Mouse (Mus musculus) embryonic facial prominence, embryonic 11.5 days (tissue): Measurements from ENCODE around the gene Fbxo31. TPM values are rescaled to one million over a fixed set of nuclear protein-coding genes. Genes with fewer than 3 reads are reported as not detected.

Source experiments
- ATAC-seq: fragments of 200-750 bp; cut with Nextera tagmentation; replicated peaks from 2 replicates; pipeline ENCODE4 v1.8.0; 2017; ENCODE audit warnings: low read depth; ENCODE audit not compliant: insufficient number of reproducible peaks, low FRiP score, low TSS enrichment
- DNase-seq: peaks from one replicate; pipeline ENCODE4 v3.0.0-alpha.2; 2015; ENCODE audit warnings: low spot score
- H3K27ac ChIP-seq: fragments of 300-500 bp; sonication (generic); replicated peaks from 2 replicates; pipeline ENCODE4 v1.5.1; 2014; ENCODE audit warnings: mild to moderate bottlenecking, low read depth, low read length, control low read depth
- H3K27me3 ChIP-seq: fragments of 300-500 bp; sonication (generic); 2 replicates; pipeline ENCODE4 v1.6.1; 2014; ENCODE audit warnings: mild to moderate bottlenecking, low read length, moderate library complexity, mixed read lengths; ENCODE audit not compliant: control insufficient read depth, insufficient read depth
- H3K36me3 ChIP-seq: fragments of 300-500 bp; sonication (generic); replicated peaks from 2 replicates; pipeline ENCODE4 v1.6.1; 2014; ENCODE audit warnings: low read depth, mild to moderate bottlenecking, low read length, moderate library complexity, mixed read lengths; ENCODE audit not compliant: control insufficient read depth, insufficient read depth
- H3K4me1 ChIP-seq: fragments of 300-500 bp; sonication (generic); 2 replicates; pipeline ENCODE4 v1.6.1; 2014; ENCODE audit warnings: low read length, mixed read lengths; ENCODE audit not compliant: control insufficient read depth, insufficient read depth
- H3K4me2 ChIP-seq: fragments of 300-500 bp; sonication (generic); 2 replicates; pipeline ENCODE4 v1.6.1; 2014; ENCODE audit warnings: low read depth, mild to moderate bottlenecking, control low read depth, low read length, moderate library complexity
- H3K4me3 ChIP-seq: fragments of 300-500 bp; sonication (generic); 2 replicates; pipeline ENCODE4 v1.5.1; 2014; ENCODE audit warnings: low read depth, low read length, control low read depth
- H3K9ac ChIP-seq: fragments of 300-500 bp; sonication (generic); replicated peaks from 2 replicates; pipeline ENCODE4 v1.6.1; 2014; ENCODE audit warnings: mild to moderate bottlenecking, control low read depth, low read length
- H3K9me3 ChIP-seq: fragments of 300-500 bp; sonication (generic); replicated peaks from 2 replicates; pipeline ENCODE4 v1.6.1; 2016; ENCODE audit warnings: mild to moderate bottlenecking, low read length, inconsistent platforms, mixed read lengths; ENCODE audit not compliant: control insufficient read depth
- WGBS: fragments of 180-500 bp; shearing (Covaris S2); extraction: QIAGEN DNeasy Blood & Tissue Kit; methylation state at CpG from one replicate; pipeline ENCODE4 v1.1.7; 2014; 5-methylcytosine and 5-hydroxymethylcytosine counted together
- polyA plus RNA-seq: library from polyadenylated mRNA; unstranded; fragments of >200 nt; fragmentation: Nextera tagmentation; extraction: Ambion mirVana; gene quantifications from 2 replicates; pipeline ENCODE4 v1.2.1, GENCODE M21; 2014

The Fbxo31 gene
- polyA plus RNA-seq, 1 experiment from 2014 or later, result 12.9 TPM

- no peak overlapping the region for H3K4me3 ChIP-seq
- no peaks in the 10 kb centered on the region for H3K9me3 ChIP-seq
- H3K27ac ChIP-seq, result no peak overlapping the region
- no peaks in the 10 kb centered on the region for H3K4me1 ChIP-seq
- H3K4me2 ChIP-seq, result no peak overlapping the region
- WGBS, result 82% methylated on average over 21 of the region's 21 CpGs
- H3K36me3 ChIP-seq, result no peaks in the 10 kb centered on the region
- H3K9ac ChIP-seq, result no peak overlapping the region
- ATAC-seq (no peak), DNase-seq (no peak)
- H3K27me3 ChIP-seq, result no peaks in the 10 kb centered on the region
Measured at GRCm38 (mm10) chr8:121570335-121570734, 8.3 kb downstream of the Fbxo31 start.

- no peaks in the 10 kb centered on the region for H3K9me3 ChIP-seq
- no peaks in the 10 kb centered on the region for H3K27me3 ChIP-seq
- no peak overlapping the region for H3K27ac ChIP-seq
- no peak overlapping the region for H3K4me3 ChIP-seq
- ATAC-seq (0 out of 2 replicates have a peak, but pooled peaks have one; percentile 19), DNase-seq (no peak)
- H3K36me3 ChIP-seq, result no peaks in the 10 kb centered on the region
- no peak overlapping the region for H3K4me2 ChIP-seq
- no peaks in the 10 kb centered on the region for H3K4me1 ChIP-seq
- 68% methylated on average over 6 of the region's 6 CpGs for WGBS
- H3K9ac ChIP-seq, result no peak overlapping the region
Measured at GRCm38 (mm10) chr8:121568321-121568720, 10.3 kb downstream of the Fbxo31 start.

DNA sequence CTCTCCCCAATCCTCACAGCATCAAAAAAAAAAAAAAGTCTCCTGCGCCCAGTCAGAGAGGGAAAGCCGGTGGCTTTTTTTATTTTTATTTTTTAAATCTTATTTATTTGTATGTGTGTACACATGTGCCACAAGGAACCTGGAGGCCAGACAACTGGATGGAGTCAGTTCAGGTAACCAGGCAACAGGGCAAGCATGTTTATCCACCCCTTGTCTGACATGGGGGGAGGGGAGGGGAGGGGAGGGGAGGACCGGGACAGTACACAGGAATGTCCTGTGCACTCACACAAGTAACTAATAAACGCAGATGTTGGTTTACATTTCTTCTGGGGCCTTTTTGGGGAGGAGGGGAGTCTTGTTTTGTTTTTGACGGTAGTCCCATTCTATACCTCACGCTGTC lies 14.9 kb downstream of the Fbxo31 start:
- no peaks in the 10 kb centered on the region for H3K36me3 ChIP-seq
- no peak overlapping the region for H3K27ac ChIP-seq

GRCm38 (mm10) chr8:121562941-121563351 lies 15.7 kb downstream of the Fbxo31 start:
- 84% methylated on average over 9 of the region's 9 CpGs for WGBS
- Histone ChIP-seq H3K4me1 (no peaks in the 10 kb centered on the region), H3K27ac (no peak overlapping the region), H3K4me3 (no peak overlapping the region), H3K4me2 (no peak overlapping the region), H3K36me3 (no peaks in the 10 kb centered on the region), H3K9ac (no peak overlapping the region), H3K9me3 (no peaks in the 10 kb centered on the region), H3K27me3 (no peaks in the 10 kb centered on the region)
- DNase-seq (no peak), ATAC-seq (no peak)

More for the DNA sequence above, 14.9 kb downstream of the Fbxo31 start:
- Histone ChIP-seq H3K9ac (no peak overlapping the region), H3K27me3 (no peaks in the 10 kb centered on the region), H3K4me3 (no peak overlapping the region), H3K4me1 (no peaks in the 10 kb centered on the region), H3K9me3 (no peaks in the 10 kb centered on the region), H3K4me2 (no peak overlapping the region)
- DNase-seq (no peak), ATAC-seq (no peak)
- 80% methylated on average over 6 of the region's 6 CpGs for WGBS

DNA sequence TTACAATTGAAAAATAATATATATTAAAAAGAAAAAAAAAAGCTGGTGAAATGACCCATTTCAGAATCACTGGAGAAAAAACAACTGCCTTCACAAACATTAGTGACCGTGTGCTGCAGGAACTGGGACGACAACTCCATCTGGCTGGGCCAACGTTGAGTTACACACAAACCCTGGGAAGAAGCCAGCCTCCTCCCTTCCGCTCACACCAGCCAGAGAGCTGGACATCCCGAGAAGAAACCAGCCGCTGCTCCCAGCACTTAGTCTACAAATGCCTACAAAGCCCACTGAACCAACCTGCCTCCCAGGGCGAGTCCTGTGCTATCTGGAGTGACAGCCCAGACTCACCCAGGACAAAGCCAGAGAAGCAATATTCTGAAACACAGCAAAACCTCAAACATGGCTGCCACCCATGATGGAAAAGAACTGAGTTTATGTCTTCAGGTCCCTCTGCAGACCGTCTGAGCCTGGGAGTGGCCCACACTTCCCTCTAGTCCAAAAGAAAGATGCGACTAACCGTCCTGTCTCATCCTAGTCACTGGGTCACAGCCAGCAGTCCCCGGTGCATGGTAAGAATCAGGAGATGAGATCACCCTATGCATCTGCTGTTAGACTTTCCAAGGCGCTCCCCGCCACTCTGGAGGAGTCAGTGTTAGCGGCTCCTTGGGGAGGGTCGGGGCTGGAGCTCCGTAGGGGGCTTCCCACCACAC lies 16.8 kb downstream of the Fbxo31 start:
- Histone ChIP-seq H3K27me3 (no peaks in the 10 kb centered on the region), H3K27ac (no peak overlapping the region), H3K4me1 (no peaks in the 10 kb centered on the region), H3K36me3 (no peaks in the 10 kb centered on the region), H3K4me2 (no peak overlapping the region), H3K9me3 (no peaks in the 10 kb centered on the region), H3K9ac (no peak overlapping the region), H3K4me3 (no peak overlapping the region)
- WGBS, result 90% methylated on average over 16 of the region's 16 CpGs
- no peak for DNase-seq
- no peak for ATAC-seq

- Histone ChIP-seq H3K9ac (no peak overlapping the region), H3K4me3 (no peak overlapping the region), H3K27me3 (no peaks in the 10 kb centered on the region), H3K4me1 (no peaks in the 10 kb centered on the region), H3K27ac (no peak overlapping the region), H3K9me3 (no peaks in the 10 kb centered on the region), H3K4me2 (no peak overlapping the region), H3K36me3 (no peaks in the 10 kb centered on the region)
- 92% methylated on average over 7 of the region's 7 CpGs for WGBS
- DNase-seq (no peak), ATAC-seq (no peak)
Measured at GRCm38 (mm10) chr8:121560432-121561100, 18.0 kb downstream of the Fbxo31 start.

DNA sequence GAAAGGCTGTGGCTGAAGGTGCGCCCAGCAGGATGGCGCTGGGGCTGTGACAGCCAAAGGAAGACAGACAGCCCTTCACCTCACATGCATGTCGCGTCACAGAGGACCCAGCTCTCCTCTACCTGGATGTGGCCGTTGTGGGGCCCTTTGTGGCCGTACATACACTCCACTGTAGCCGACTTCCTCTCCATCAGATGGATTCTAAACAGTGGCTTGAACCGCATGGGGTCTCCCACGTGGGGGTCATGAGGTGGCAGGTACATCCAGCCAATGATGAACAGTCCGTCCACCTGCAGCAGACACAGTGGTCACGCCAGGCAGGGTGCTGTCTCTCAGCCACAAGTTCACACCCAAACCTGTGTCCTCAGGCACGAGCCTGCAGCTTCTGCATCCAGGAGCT lies 18.8 kb downstream of the Fbxo31 start:
- Histone ChIP-seq H3K4me3 (no peak overlapping the region), H3K4me1 (no peaks in the 10 kb centered on the region), H3K9ac (no peak overlapping the region), H3K27me3 (no peaks in the 10 kb centered on the region), H3K27ac (no peak overlapping the region), H3K9me3 (no peaks in the 10 kb centered on the region), H3K36me3 (no peaks in the 10 kb centered on the region), H3K4me2 (no peak overlapping the region)
- DNase-seq, result no peak
- ATAC-seq, result no peak
- 85% methylated on average over 12 of the region's 12 CpGs for WGBS

DNA sequence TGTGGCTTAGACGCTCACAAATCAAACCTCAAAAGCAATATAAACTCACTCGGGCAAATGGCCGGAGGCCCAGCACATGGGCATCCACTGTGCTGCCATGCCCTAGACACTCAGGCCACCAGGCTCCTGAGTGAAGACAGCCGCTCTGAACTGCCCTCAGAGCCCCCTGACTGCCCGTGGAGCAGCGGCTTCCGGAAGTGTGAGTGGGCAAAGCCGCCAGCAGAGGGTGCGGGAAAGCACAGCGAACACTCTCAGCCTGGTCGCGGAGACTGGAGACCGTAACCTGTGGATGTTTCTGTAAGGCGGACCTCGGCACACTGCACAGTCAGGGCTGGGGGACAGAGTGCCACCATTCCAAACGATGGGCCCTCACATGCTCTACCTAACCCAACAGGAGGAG lies 20.1 kb downstream of the Fbxo31 start:
- Histone ChIP-seq H3K27me3 (no peaks in the 10 kb centered on the region), H3K4me1 (no peaks in the 10 kb centered on the region), H3K4me2 (no peak overlapping the region), H3K9me3 (no peaks in the 10 kb centered on the region), H3K9ac (no peak overlapping the region), H3K4me3 (no peak overlapping the region), H3K27ac (no peak overlapping the region), H3K36me3 (peaks cover 3% of the 10 kb centered on the region; the same call in 1 of the 2 replicates)
- no peak for DNase-seq
- WGBS, result 88% methylated on average over 16 of the region's 16 CpGs
- no peak for ATAC-seq
